12 mouse cellular contexts compared by ENCODE assay signal in the genomic region with DNA sequence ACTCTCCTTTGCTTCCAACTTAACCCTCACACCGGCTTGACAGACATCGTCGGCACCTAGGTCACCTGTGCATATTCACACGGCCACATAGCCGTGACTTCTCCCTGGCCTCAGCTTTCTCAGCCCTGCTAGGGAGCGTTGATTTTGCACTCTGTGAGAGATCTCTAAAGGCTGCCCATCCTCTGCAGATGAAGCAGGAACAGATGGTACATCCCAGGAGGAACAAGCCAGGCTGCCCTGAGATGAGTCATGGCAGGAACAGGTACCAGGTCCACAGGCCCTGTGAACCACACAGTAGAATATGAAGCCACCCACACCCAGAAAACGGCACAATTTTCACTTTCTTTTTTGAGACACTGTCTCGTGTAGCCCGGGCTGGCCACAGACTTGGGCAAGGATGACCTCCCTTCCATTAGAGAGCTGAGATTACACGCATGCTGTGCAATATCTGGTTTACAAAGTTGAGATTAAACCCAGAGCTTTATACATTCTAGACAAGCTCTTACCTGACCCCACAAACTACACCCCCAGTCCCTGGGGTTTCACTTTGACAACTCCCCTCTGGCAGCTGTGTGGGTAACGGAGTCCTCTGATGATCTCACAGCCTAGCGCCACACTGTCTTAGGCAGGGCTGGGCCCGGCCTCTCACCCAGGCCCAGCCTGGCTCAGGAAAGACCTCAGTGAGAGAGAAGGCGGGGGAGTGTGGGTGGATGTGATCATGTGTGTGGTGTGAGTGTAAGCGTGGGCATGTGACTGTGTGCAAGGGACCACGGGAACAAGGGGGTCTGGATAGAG. TPM values are rescaled to one million over a fixed set of nuclear protein-coding genes. Genes with fewer than 3 reads are reported as not detected.
DNase-seq lines count a peak whose midpoint lies in the region; ATAC-seq lines count a peak whose summit lies in the region.
"Had no signal": no experiment of that assay in that cellular context is flagged by ENCODE, and none has a peak within 500 bp of the region (broad histone marks: within the 10 kb centered on the region; RNA-seq: fewer than 3 reads in every experiment).

No protein-coding gene starts in this region.

- H3K36me3 ChIP-seq in heart, embryonic 11.5 days (ENCODE audit: control insufficient read depth, insufficient read depth, low read length), result no peaks in the 10 kb centered on the region
- H3K36me3 ChIP-seq: liver, embryonic 15.5 days had no signal

- 73% methylated on average over 16 of the region's 16 CpGs for WGBS in heart, embryonic 11.5 days (ENCODE audit: insufficient replicate concordance)

- H3K4me2 ChIP-seq in heart, embryonic 11.5 days, result no peak overlapping the region
- H3K4me2 ChIP-seq: liver, embryonic 15.5 days; midbrain, embryonic 11.5 days had no signal

- H3K27ac ChIP-seq in heart, embryonic 11.5 days (ENCODE audit: low read depth, low read length), result no peak overlapping the region
- H3K27ac ChIP-seq: liver, embryonic 15.5 days had no signal

- no peak overlapping the region for H3K4me3 ChIP-seq in heart, embryonic 11.5 days (ENCODE audit: low read depth, low read length)
- H3K4me3 ChIP-seq: liver, embryonic 15.5 days had no signal

- DNase-seq in heart, adult 18-20 months, result no peak
- DNase-seq in right cerebral cortex, adult 18-20 months, result peak; percentile 55
- no peak for DNase-seq in right cerebral cortex, postnatal 14 days
- DNase-seq in cerebellum, adult 18-20 months, result peak; percentile 73 to 83
- DNase-seq in naive thymus-derived CD4-positive, alpha-beta T cell, adult 2 months (ENCODE audit: low read depth), result peak; percentile 32
- no peak for DNase-seq in urinary bladder, adult 18-20 months (ENCODE audit: low spot score in 2 of 2)
- no peak for DNase-seq in Muller cell, postnatal 12 days (ENCODE audit: inconsistent ontology term)
- DNase-seq: adrenal gland, postnatal 10 days; heart, postnatal 36 days had no signal

- no peaks in the 10 kb centered on the region for H3K9me3 ChIP-seq in heart, embryonic 11.5 days (replicated peaks; ENCODE audit: control insufficient read depth, low read length)
- H3K9me3 ChIP-seq: liver, embryonic 15.5 days had no signal

- no peak overlapping the region for H3K9ac ChIP-seq in heart, embryonic 11.5 days (ENCODE audit: low read depth, low read length)
- H3K9ac ChIP-seq: liver, embryonic 15.5 days had no signal

- peaks cover 19% of the 10 kb centered on the region for H3K4me1 ChIP-seq in heart, embryonic 11.5 days (ENCODE audit: control insufficient read depth, insufficient read depth, low read length)

- peaks cover 32% of the 10 kb centered on the region for H3K27me3 ChIP-seq in heart, embryonic 11.5 days (ENCODE audit: control insufficient read depth, insufficient read depth, low read length)

- ATAC-seq in heart, embryonic 11.5 days (replicated peaks; ENCODE audit: insufficient number of reproducible peaks, low FRiP score, low TSS enrichment), result 0 out of 2 replicates have a peak, but pooled peaks have one; percentile 23

RNA-seq across cellular contexts. Expression of gene Myo7a, which starts 10.5 kb away (rescaled TPM):
- 8.4 and 11.9 TPM in 2 replicates for polyA plus RNA-seq in heart, embryonic 11.5 days (2014; fragmentation: Nextera tagmentation; extraction: Ambion mirVana)
- total RNA-seq in heart, adult 18-20 months (2021), result 1 to 10 TPM; 3.9 to 5.2 TPM

RNA-seq across cellular contexts. Expression of gene Omp, which starts 36.5 kb away (rescaled TPM):
- polyA plus RNA-seq in heart, embryonic 11.5 days (2014; fragmentation: Nextera tagmentation; extraction: Ambion mirVana), result 0.37 and 0.47 TPM in 2 replicates
- total RNA-seq in heart, adult 18-20 months (2021), result not detected

Comparison
In these comparisons a context has a peak if more than half of its experiments do, and no peak if none do; other contexts are left out.
1. DNase-seq: peak in right cerebral cortex, adult 18-20 months (single experiment), cerebellum, adult 18-20 months (2 of 2) and naive thymus-derived CD4-positive, alpha-beta T cell, adult 2 months (single experiment); none in heart, adult 18-20 months (0 of 2), right cerebral cortex, postnatal 14 days (single experiment), urinary bladder, adult 18-20 months (0 of 2) and Muller cell, postnatal 12 days (single experiment).